Mouse (Mus musculus) stomach, embryonic 16.5 days (tissue): ENCODE data around the gene Foxn3. TPM values are rescaled to one million over a fixed set of nuclear protein-coding genes. Genes with fewer than 3 reads are reported as not detected.

Experiments
- ATAC-seq: fragments of 200-750 bp; cut with Nextera tagmentation; 2 replicates; pipeline ENCODE4 v1.8.0; 2017; ENCODE audit warnings: moderate number of reproducible peaks, moderate TSS enrichment; ENCODE audit not compliant: insufficient read depth, low FRiP score
- H3K27ac ChIP-seq: fragments of 300-500 bp; sonication (generic); 2 replicates; pipeline ENCODE4 v1.5.1; 2014; ENCODE audit warnings: low read length
- H3K27me3 ChIP-seq: fragments of 300-500 bp; sonication (generic); 2 replicates; pipeline ENCODE4 v1.6.1; 2014; ENCODE audit warnings: low read length, control low read depth, mixed read lengths; ENCODE audit not compliant: control insufficient read depth, insufficient read depth
- H3K36me3 ChIP-seq: fragments of 300-500 bp; sonication (generic); 2 replicates; pipeline ENCODE4 v1.6.1; 2014; ENCODE audit warnings: low read length; ENCODE audit not compliant: control insufficient read depth, insufficient read depth
- H3K4me1 ChIP-seq: fragments of 300-500 bp; sonication (generic); 2 replicates; pipeline ENCODE4 v1.6.1; 2014; ENCODE audit warnings: low read length, control low read depth, mixed read lengths; ENCODE audit not compliant: control insufficient read depth, insufficient read depth
- H3K4me2 ChIP-seq: fragments of 300-500 bp; sonication (generic); 2 replicates; pipeline ENCODE4 v1.6.1; 2014; ENCODE audit warnings: low read depth, low read length, mixed read lengths
- H3K4me3 ChIP-seq: fragments of 300-500 bp; sonication (generic); replicated peaks from 2 replicates; pipeline ENCODE4 v1.5.1; 2014; ENCODE audit warnings: mild to moderate bottlenecking, low read length
- H3K9ac ChIP-seq: fragments of 300-500 bp; sonication (generic); 2 replicates; pipeline ENCODE4 v1.6.1; 2014; ENCODE audit warnings: low read length
- H3K9me3 ChIP-seq: fragments of 300-500 bp; sonication (generic); replicated peaks from 2 replicates; pipeline ENCODE4 v1.6.1; 2016; ENCODE audit warnings: low read length, control low read depth; ENCODE audit not compliant: control insufficient read depth
- WGBS: fragments of 180-500 bp; shearing (Covaris S2); extraction: QIAGEN DNeasy Blood & Tissue Kit; methylation state at CpG from one replicate; pipeline ENCODE4 v1.1.7; 2014; 5-methylcytosine and 5-hydroxymethylcytosine counted together
- polyA plus RNA-seq: library from polyadenylated mRNA; unstranded; fragments of >200 nt; fragmentation: Nextera tagmentation; extraction: Ambion mirVana; gene quantifications from 2 replicates; pipeline ENCODE4 v1.2.1, GENCODE M21; 2015

The Foxn3 gene
- polyA plus RNA-seq, 1 experiment from 2014 or later = 58.3 TPM

DNA sequence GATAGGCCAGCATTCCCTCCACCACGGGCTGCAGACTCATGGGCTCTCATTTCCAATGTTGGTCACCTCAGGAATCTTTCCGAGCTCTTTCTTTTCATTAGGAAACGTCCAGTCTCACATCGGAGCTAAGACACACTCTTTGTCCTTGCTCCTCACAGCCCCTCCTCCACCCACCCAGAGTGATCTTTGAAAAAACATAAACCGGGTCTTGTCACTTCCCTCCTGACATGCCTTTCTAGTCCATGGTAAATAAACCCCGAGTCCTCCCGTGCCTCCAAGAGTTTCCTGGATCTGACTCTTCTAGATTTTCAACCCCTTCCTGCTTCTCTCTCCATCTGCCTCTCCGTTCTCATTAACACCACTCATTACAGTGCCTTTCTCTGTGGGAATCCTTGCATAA is 38.0 kb upstream of the Foxn3 start:
- Histone ChIP-seq H3K27me3 (no peaks in the 10 kb centered on the region), H3K4me2 (no peak overlapping the region), H3K36me3 (no peaks in the 10 kb centered on the region), H3K4me3 (no peak overlapping the region), H3K27ac (no peak overlapping the region), H3K9ac (no peak overlapping the region), H3K4me1 (peaks cover 3% of the 10 kb centered on the region; the same call in 1 of the 2 replicates), H3K9me3 (no peaks in the 10 kb centered on the region)
- ATAC-seq = no peak
- WGBS = 44% methylated on average over 8 of the region's 8 CpGs

DNA sequence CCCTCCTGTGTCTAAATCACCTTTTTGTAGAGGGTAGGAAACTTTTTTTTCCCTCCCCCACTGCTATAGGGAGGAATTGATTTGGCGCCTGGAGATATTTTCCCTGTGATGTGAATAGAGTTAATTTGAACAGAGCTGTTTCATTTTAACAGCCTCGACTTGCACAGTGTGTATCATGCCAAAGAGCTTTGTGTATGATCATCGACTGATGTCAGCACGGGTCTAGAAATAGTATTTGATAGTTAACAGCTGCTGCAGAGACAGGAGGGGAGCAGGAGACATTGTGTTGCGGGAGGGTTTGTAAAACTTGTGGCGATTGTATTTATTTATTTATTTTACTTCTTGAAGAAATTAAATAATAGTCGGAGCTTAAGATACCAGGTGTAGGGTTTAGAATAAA is 36.2 kb upstream of the Foxn3 start:
- Histone ChIP-seq H3K4me2 (peak overlapping the region; percentile 20; the same call in 1 of the 2 replicates), H3K9me3 (no peaks in the 10 kb centered on the region), H3K9ac (no peak overlapping the region), H3K36me3 (no peaks in the 10 kb centered on the region), H3K4me3 (no peak overlapping the region), H3K27ac (no peak overlapping the region), H3K27me3 (no peaks in the 10 kb centered on the region), H3K4me1 (peaks cover 3% of the 10 kb centered on the region; the same call in 1 of the 2 replicates)
- 32% methylated on average over 7 of the region's 7 CpGs for WGBS
- ATAC-seq = no peak

DNA sequence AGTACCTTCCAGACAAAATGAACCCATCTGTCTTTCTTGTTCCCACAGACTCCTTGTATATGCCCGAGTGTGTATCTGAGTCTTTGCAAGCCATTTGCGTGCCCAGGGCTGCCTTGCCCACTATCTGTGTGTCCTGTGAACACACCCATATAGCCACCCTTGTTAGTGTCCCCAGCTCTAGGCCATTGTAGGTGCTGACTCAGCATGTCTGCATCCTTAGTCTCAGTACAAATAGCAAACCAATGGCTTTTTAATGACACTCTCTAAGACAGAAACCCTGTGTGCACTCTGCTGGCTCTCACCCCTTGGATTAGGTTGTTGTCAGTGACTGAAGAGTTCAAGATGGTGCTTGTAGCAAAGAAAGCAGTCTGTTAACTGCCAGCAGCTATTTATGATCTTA is 33.0 kb upstream of the Foxn3 start:
- H3K27ac ChIP-seq = no peak overlapping the region
- no peaks in the 10 kb centered on the region for H3K27me3 ChIP-seq
- peaks cover 3% of the 10 kb centered on the region; the same call in 1 of the 2 replicates for H3K4me1 ChIP-seq
- peaks cover 5% of the 10 kb centered on the region; the same call in 1 of the 2 replicates for H3K9me3 ChIP-seq
- no peak overlapping the region for H3K4me3 ChIP-seq
- no peak for ATAC-seq
- no peaks in the 10 kb centered on the region for H3K36me3 ChIP-seq
- H3K4me2 ChIP-seq = no peak overlapping the region
- WGBS = 95% methylated on average over 2 of the region's 2 CpGs
- H3K9ac ChIP-seq = no peak overlapping the region

GRCm38 (mm10) chr12:99587338-99587737 is 24.0 kb upstream of the Foxn3 start:
- Histone ChIP-seq H3K4me2 (no peak overlapping the region), H3K36me3 (no peaks in the 10 kb centered on the region), H3K27me3 (no peaks in the 10 kb centered on the region), H3K9ac (no peak overlapping the region), H3K4me3 (no peak overlapping the region), H3K4me1 (no peaks in the 10 kb centered on the region), H3K27ac (no peak overlapping the region), H3K9me3 (no peaks in the 10 kb centered on the region)
- 74% methylated on average over 3 of the region's 3 CpGs for WGBS
- ATAC-seq = no peak

GRCm38 (mm10) chr12:99579989-99580388 is 16.6 kb upstream of the Foxn3 start:
- no peaks in the 10 kb centered on the region for H3K9me3 ChIP-seq
- H3K4me2 ChIP-seq = no peak overlapping the region
- H3K27me3 ChIP-seq = no peaks in the 10 kb centered on the region
- no peak overlapping the region for H3K4me3 ChIP-seq
- no peaks in the 10 kb centered on the region for H3K36me3 ChIP-seq
- no peak overlapping the region for H3K9ac ChIP-seq
- no peaks in the 10 kb centered on the region for H3K4me1 ChIP-seq
- WGBS = 53% methylated on average over 4 of the region's 4 CpGs
- no peak overlapping the region for H3K27ac ChIP-seq
- ATAC-seq = no peak

DNA sequence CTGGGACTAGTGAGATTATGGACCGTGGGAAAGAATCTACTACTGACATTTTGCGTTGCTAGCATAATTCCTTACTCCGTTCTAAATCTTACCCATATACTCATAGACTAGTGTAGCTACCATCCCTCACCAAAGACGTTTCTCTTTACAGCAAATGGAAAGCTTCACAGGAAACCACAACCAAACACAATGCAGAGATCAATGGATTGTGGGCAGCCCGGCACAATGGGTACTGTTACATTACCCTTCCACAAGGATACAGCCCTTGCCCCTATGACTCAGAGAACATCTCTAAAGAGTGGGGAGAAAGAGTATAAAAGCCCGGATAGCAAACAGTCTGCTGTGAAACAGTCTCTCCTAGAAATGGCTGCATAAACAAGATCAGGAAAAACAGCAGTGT is 13.3 kb upstream of the Foxn3 start:
- Histone ChIP-seq H3K27me3 (no peaks in the 10 kb centered on the region; the same call in 1 of the 2 replicates), H3K9ac (no peak overlapping the region), H3K4me2 (no peak overlapping the region), H3K36me3 (no peaks in the 10 kb centered on the region), H3K9me3 (no peaks in the 10 kb centered on the region), H3K27ac (no peak overlapping the region), H3K4me1 (no peaks in the 10 kb centered on the region), H3K4me3 (no peak overlapping the region)
- ATAC-seq = no peak
- 71% methylated on average over 6 of the region's 6 CpGs for WGBS

DNA sequence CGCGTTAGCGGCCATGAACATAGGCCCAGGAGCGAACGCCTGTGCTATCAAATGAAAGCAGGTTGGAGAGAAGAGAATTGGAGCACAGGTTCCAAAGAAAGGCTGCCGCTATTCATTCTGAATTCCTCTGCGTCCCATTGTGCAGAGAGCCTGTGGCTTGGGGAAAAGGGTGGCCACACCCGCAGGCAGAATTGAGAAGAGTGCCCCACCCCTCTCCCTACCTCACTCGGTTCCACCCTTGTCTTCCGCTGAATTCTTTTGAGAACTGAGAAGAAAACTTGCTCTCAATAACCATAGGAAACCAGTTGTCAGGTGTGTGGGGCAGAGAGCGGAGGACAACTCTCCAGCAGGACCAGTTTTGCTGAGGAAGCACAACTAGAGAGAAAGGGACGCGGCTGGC is 10.9 kb upstream of the Foxn3 start:
- no peak for ATAC-seq
- Histone ChIP-seq H3K9ac (no peak overlapping the region), H3K27ac (no peak overlapping the region), H3K4me1 (0 out of 2 replicates have a peak, but pooled peaks cover 5% of the 10 kb centered on the region), H3K4me2 (peak overlapping the region; percentile 30; the same call in 1 of the 2 replicates), H3K36me3 (no peaks in the 10 kb centered on the region), H3K4me3 (no peak overlapping the region), H3K9me3 (no peaks in the 10 kb centered on the region), H3K27me3 (no peaks in the 10 kb centered on the region; the same call in 1 of the 2 replicates)
- WGBS = 49% methylated on average over 13 of the region's 13 CpGs

DNA sequence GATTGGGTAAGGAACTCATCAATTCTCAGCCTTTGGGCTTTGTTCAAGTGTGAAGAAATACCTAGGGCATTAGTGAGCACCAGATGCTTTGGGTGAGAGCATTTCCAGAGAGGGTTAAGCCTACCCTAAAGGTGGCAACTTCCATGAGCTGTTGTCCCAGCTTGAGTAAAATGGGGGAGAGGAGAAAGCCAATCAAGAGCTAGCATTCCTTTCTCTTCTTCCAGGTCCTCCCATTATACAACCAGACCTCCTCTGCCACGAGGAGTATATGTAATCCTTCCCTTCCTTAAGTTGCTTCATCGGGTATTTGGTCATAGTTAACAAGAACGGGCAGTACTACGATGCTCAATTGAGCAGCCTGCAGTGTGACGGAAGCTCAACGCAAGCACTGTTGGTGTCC is 9.7 kb upstream of the Foxn3 start:
- ATAC-seq = no peak
- Histone ChIP-seq H3K27ac (no peak overlapping the region), H3K36me3 (no peaks in the 10 kb centered on the region), H3K27me3 (no peaks in the 10 kb centered on the region; the same call in 1 of the 2 replicates), H3K4me1 (0 out of 2 replicates have a peak, but pooled peaks cover 5% of the 10 kb centered on the region), H3K9me3 (no peaks in the 10 kb centered on the region), H3K9ac (no peak overlapping the region), H3K4me2 (no peak overlapping the region), H3K4me3 (no peak overlapping the region)
- WGBS = 92% methylated on average over 6 of the region's 6 CpGs

DNA sequence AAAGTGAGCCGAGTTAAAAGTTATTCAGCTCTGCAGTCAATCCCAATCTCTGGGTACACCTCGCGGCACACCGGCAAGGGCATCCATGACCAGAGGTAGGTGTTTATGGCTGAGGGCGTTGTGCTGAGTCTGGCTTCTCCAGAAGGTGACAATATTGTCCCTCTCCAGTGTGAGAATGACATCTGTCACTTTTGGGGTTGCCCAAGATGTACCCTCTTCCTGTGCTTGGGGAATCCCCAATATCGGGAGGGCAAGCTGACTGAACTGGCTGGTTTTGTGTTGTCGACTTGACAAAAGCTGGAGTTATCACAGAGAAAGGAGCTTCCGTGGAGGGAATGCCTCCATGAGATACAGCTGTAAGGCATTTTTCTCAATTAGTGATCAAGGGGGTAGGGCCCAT is 8.6 kb upstream of the Foxn3 start:
- H3K36me3 ChIP-seq = no peaks in the 10 kb centered on the region
- H3K9ac ChIP-seq = no peak overlapping the region
- 0 out of 2 replicates have a peak, but pooled peaks cover 5% of the 10 kb centered on the region for H3K4me1 ChIP-seq
- no peak for ATAC-seq
- no peak overlapping the region for H3K27ac ChIP-seq
- no peak overlapping the region for H3K4me2 ChIP-seq
- no peak overlapping the region for H3K4me3 ChIP-seq
- WGBS = 91% methylated on average over 8 of the region's 8 CpGs
- no peaks in the 10 kb centered on the region; the same call in 1 of the 2 replicates for H3K27me3 ChIP-seq
- no peaks in the 10 kb centered on the region for H3K9me3 ChIP-seq
